Mouse (Mus musculus) brain, embryonic 14.5 days (tissue): ENCODE measurements at regions not wholly inside any gene's neighbourhood (a gene's known extent, or its start where the extent isn't known, plus 50 kb on each side); places are given as distances from the start of the nearest gene placed in this dataset.
"Not testable (repeated sequence)": the region's sequence is repeated elsewhere in the genome, so short reads cannot be mapped to it uniquely, and the experiment has no call there.

Source experiments
- DNase-seq: peaks from one replicate; pipeline ENCODE4 v3.0.0-alpha.2; 2011; ENCODE audit warnings: low read depth
- CTCF ChIP-seq: fragments of 200-500 bp; IDR thresholded peaks from 2 replicates; pipeline ENCODE4 v1.5.1; 2012; ENCODE audit warnings: inconsistent platforms, mild to moderate bottlenecking, moderate library complexity, borderline replicate concordance; ENCODE audit not compliant: insufficient read depth, insufficient read length; ENCODE audit errors: extremely low read depth
- POLR2A ChIP-seq: fragments of 200-500 bp; IDR thresholded peaks from 2 replicates; pipeline ENCODE4 v1.6.1; 2012; ENCODE audit warnings: mild to moderate bottlenecking, inconsistent platforms, borderline replicate concordance; ENCODE audit not compliant: poor library complexity, insufficient read depth, insufficient read length, severe bottlenecking; ENCODE audit errors: extremely low read depth

DNA sequence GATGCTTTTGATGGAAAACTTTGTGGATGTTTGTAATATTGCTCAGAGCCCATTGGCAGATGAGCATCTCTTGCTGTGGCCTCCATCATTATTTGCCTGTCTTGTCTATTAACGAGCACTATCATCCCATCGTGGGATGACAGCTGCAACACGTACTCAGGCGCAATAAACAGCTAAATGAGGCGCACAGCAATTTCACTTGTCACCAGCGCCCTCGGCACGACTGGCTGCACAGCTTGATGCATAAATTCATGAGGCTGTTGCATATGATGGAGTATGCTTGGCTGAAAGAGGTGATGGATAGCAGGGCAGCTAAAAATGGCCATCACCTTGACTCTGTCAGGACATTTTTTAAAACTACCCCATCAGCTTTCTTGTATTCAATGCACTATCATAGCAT is 853.1 kb upstream of the Pou3f2 start:
- TF ChIP-seq CTCF (no peak), POLR2A (no peak)
- DNase-seq: peak; percentile 90

DNA sequence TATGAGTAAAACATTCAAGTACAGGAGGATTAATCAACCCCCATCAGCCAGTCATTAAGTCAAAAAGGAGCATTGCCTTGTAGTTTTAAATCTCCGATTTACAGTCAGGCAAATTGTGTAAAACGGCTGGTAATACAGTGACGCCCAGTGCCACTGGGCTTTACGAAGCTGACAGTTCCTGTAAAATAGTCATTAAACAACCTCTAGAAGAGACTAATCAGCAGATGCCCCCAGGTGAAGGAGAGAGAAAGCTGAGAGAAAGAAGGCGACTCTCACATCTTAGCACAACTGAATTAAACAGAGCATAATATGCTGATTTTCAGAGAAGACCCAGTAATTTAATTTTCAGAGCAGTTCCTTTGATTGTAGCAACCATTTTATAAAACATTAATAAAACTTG is 850.3 kb upstream of the Pou3f2 start:
- TF ChIP-seq POLR2A: no peak
- TF ChIP-seq CTCF: no peak
- peak; percentile 66 for DNase-seq

DNA sequence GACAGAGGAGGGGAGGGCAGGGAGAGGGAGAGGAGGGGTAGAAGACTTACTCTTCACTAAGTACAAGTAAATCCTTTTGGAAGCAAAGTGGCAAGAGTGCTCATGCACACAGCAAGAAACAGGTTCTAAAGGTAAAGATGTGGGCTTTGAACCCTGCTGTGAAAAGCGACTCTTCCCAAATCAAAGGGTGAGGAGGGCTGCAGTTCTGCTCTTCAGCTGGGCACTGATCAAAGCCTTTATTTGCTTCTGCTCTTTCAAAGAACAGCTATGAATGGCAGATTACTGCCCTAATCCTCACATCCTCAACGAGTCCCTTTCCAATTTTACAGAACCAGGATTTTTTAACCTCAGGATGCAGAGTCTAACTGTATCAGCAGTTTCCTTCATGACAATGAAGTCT is 812.5 kb upstream of the Pou3f2 start:
- peak; percentile 72 for DNase-seq

DNA sequence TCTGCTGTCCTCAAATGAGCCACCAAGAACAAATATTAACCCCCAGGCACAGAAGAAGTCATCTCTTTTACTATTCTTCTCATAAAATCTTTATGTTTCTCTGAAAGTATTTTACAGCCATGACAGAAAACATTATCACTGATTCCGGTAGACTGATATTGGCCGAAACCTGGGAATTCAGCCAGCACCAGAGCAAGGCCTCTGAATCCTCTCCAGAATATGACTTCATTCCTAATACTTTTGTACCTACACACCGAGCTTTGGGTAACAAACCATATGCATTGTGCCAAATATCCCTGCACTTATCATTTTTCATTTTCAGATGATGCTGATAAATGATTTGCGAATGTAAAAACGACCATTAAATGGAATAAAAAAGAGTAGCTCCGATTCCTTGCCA is 791.9 kb upstream of the Pou3f2 start:
- peak; percentile 28 for DNase-seq
- TF ChIP-seq CTCF: no peak
- no peak for TF ChIP-seq POLR2A

More for the DNA sequence above, 812.5 kb upstream of the Pou3f2 start:
- TF ChIP-seq POLR2A (no peak), CTCF (no peak)

DNA sequence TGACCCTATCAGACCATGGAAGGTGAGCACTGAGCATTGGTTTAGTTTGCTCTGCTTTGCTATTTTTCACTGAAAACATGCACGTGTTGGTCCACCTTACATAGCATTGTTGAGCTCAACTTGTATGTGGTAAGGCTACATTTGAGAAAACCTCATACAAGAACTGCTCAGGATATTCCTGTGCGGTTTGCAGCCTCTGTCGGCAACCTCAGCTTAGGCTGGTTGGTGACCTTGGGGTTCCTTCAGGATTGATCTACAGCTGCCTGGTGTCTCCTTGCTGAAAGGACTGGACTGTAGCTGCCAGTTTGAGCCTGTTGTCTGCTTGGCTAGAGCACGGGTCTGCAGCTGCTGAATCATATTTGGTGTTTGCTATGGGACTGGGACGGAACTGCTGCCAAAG is 787.0 kb upstream of the Pou3f2 start:
- no peak for TF ChIP-seq CTCF
- TF ChIP-seq POLR2A: no peak
- DNase-seq: no peak

DNA sequence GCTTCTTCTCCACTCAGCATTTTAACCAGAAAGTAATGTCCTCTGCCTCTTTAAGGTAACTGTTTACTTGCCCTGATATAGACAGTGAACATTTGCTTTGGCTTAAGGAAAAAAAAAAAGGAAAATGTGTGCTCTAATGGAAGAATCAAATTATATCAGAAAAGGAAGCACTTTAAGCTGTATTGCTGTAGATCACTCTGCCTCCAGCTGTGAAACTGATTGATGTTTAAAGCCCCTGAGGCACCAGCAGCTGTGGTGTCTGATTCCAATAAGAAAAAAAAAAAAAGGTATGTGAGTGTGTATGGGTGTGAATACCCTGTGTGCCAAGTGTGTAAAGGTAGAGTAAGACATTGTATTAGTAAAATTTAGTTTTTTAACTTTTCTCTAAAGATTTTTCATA is 783.8 kb upstream of the Pou3f2 start:
- peak; percentile 69 for DNase-seq
- TF ChIP-seq CTCF (no peak), POLR2A (no peak)

DNA sequence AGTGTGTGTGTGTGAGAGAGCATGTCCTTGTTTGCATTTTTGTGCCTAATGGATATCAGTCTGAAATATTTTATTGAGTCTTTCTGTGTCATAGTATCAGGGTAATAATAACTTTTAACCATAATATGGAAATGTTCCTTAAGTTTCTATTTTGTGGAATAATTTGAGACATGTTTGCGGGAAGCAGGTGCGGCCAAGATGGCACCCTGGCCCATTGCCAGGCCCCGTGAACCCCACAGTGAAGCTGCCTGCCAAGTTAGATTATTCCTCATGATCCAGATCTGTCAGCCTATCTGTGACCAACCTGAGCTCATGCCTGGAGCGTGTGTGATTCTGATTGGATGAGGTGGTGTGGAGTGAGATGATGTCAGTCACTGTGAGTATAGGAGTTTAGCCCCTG is 772.2 kb upstream of the Pou3f2 start:
- DNase-seq: peak; percentile 21
- TF ChIP-seq CTCF (no peak), POLR2A (no peak)

DNA sequence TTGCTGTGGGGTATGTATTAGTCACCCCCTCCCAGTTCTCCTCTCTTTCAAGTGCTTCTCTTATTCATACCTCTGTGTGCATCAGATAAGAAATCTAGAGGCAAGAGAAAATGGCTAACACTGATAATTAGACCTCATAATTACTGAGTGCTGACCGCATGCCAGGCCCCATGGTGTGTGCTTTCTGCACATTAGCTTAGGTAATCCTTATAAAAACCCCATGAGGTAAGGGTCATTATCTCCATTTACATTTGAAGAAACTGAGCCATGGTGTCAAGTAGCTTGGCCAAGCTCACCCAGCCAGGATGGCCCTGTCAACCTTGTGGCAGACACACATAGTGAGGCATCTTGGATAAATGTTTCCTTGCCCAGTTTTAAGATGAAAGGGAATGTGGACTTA is 746.8 kb upstream of the Pou3f2 start:
- TF ChIP-seq POLR2A: no peak
- no peak for TF ChIP-seq CTCF
- DNase-seq: peak; percentile 71

DNA sequence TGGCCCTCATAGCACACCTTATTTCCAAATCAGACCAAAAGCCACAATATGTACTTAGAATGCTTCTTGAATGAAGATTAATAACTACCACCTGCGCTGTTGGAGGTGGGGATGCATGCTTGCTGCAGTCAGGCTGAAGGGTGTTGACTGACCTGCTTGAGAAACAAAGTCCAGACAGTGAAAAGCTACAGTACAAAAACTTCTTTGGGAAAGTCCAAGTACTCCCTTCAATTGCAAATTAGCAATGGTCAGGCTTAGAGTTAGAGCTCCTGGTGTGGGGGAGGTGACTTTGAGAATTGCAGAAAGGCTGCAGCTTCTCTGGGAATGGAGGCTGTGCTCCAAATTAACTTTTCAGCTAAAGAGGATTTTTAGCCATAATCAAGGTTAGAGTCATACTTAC is 706.6 kb upstream of the Pou3f2 start:
- not testable (repeated sequence) for DNase-seq

DNA sequence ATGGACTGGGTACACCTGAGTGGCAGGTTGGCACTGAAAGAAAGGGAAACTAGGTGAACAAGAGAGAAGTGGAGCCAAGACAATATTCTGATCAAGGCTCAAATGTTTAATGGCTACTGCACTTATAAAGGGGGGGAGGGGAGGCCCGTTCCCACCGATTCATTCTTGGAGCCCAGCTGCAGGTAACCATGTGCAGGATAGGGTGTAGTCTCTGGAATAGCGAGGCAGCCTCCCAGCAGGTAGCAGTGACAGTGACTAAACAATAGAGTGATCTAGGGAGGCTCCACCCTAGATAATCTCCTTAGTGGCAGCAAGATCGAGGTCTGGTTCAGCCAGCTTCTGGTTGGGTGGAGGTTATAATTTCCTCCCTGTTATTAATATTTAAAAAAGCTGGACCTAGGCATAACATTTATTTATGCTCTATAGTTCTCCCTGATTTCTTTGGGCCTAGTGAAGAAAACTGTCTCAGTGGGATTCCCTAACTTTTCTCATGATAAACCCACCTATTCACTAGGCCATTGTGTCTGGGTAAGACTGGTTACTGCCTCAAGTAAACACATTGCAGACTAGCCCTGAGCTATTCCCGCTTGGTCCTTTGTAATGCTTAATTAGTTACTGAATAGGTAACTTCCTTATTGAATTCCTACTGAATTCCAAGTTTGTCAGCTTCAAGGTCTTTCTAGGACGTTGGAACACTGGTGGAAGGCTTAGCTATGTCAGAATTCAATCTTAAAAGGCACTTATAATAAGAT is 705.4 kb upstream of the Pou3f2 start:
- no peak for TF ChIP-seq CTCF
- TF ChIP-seq POLR2A: no peak
- no peak for DNase-seq

DNA sequence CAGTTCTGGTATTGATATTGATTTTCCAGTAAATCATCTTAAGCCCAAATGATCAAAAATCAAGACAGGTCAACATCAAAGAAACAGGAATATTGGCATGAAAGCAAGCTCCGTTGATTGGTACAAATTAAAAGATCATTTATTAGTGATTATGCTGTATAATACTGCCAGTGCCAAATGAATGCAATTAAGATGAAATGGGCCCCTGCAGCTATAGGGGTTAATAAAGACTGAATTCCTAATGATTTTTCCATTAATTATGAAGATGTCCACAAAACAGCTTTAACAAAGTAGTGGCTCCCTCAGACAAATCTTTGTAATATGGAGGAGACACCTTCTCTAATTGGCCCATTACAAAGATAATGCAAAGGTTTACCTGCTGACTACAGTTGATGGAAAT is 685.6 kb upstream of the Pou3f2 start:
- no peak for DNase-seq

DNA sequence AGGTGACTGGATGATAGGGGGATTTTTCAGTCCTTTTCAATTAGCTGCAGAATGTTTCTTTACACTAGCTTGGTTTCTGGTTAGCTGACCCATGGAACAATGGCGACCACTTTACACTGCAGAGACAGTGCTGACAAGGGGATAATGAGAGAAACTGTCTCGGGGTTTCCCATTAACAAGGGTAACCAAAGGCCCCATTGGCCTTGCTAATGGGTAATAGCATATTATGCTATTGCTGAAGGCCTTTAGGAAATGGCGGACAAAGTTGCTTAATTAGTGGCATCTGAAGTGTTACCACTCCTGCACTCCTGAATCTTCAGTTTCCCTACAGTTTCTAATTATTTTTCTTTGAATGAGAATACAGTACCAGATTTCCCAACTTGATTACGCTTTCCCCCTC is 685.2 kb upstream of the Pou3f2 start:
- TF ChIP-seq POLR2A: no peak
- TF ChIP-seq CTCF: no peak
- peak; percentile 96 for DNase-seq

More for the DNA sequence above, 685.6 kb upstream of the Pou3f2 start:
- TF ChIP-seq CTCF: no peak
- TF ChIP-seq POLR2A: no peak
